Mouse (Mus musculus): ENCODE measurements around the gene Ccni. TPM values are rescaled to one million over a fixed set of nuclear protein-coding genes. Genes with fewer than 3 reads are reported as not detected.

The Ccni gene
- polyA plus RNA-seq (2015; fragmentation: Nextera tagmentation; extraction: Ambion mirVana) = 119 and 130 TPM in 2 replicates

DNA sequence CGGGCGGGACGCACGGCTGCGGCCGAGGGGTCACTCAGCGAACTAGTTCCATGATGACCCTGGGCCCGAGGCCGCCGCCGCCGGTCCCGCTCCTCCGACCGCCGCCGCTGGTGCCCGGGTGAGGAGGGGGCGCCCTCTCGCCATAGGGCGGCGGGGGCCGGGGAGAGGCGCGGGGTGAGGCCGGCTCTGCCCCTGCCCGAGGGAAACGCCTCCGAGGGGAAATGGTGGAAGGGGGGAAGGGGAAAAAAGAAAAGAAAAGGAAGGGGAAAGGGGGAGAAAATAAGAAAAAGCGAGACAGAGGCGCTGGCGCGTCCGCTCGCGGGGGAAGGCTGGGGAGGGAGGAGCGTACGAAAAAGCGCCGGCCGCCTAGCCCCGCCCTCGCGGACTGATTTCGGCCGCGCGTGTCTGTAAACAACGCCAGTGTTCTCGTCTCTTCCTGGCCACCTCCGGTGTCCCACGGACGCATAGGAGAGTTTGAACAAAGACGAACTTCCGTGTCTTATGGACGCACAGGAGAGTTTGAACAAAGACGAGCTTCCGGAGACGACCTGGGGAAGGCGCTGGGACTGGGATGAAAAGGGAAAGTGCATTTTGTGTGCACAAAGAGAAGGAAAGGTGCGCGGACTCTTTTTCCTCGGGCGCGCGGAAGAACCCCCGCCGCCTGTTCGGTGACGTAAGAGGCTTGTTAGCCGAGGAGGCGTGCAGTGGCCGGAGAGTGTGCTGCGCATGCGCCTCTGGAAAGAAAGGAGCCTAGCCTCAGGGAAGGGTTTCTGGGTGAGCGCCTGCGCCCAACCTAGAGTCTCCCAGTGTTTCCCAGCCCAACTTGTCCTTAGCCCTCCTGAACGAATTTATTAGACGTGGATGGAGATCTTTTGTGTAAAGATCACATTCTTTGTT, at the start of gene Ccni, which contains the start of gene 2010109A12Rik:
TSS of gene Ccni (minus strand) at position 387 of the 897 bp plus-strand sequence.
TSS of gene 2010109A12Rik (plus strand) at position 410 of the 897 bp plus-strand sequence.
- peaks cover 18% of the 10 kb centered on the region for H3K4me1 ChIP-seq
- under 1% methylated on average over 77 of the region's 79 CpGs for WGBS
- H3K9ac ChIP-seq = peak within 1 kb of the TSS; percentile 98
- peak within 1 kb of the TSS; percentile 90 for H3K4me3 ChIP-seq
- H3K27me3 ChIP-seq = no peaks in the 10 kb centered on the region
- H3K36me3 ChIP-seq = 0 out of 2 replicates have a peak, but pooled peaks cover 3% of the 10 kb centered on the region
- peak within 1 kb of the TSS; percentile 86 for H3K4me2 ChIP-seq
- peak within 1 kb of the TSS; percentile 95 for H3K27ac ChIP-seq
- ATAC-seq (ENCODE audit: insufficient number of reproducible peaks, insufficient read depth, low FRiP score, low TSS enrichment, low read depth) = peak; percentile 93
- H3K9me3 ChIP-seq = no peaks in the 10 kb centered on the region

DNA sequence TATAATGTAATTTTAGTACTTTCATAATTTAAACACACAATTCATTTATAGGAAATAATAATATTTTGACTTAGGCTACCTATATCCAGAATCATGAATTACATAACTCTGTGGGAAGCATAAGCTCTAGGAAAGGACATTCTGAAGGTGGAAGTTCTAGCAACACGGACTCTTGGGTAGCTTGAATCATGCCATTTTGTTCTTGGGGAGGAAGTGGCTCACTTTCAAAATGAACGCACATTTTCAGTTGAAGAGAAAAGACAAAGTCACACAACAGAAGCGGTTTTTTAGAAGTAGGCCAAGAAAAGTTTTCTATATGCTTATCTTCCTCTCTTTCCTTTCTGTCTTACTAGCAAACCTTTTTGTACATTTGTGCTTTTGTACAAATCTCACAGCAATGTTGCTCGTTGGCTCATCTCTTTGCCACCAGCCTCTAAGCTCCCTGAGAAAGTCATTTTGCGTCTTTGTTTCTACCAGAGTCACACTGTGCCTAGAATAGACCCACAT, 49.5 kb upstream of the Ccni start:
- H3K27me3 ChIP-seq = no peaks in the 10 kb centered on the region; the same call in 1 of the 2 replicates
- H3K27ac ChIP-seq = no peak overlapping the region
- no peaks in the 10 kb centered on the region for H3K9me3 ChIP-seq
- no peak overlapping the region for H3K4me3 ChIP-seq
- no peak overlapping the region for H3K9ac ChIP-seq
- no peaks in the 10 kb centered on the region for H3K4me1 ChIP-seq
- no peak for ATAC-seq (ENCODE audit: insufficient number of reproducible peaks, insufficient read depth, low FRiP score, low TSS enrichment, low read depth)
- no peaks in the 10 kb centered on the region for H3K36me3 ChIP-seq
- 87% methylated on average over 5 of the region's 5 CpGs for WGBS
- no peak overlapping the region for H3K4me2 ChIP-seq

DNA sequence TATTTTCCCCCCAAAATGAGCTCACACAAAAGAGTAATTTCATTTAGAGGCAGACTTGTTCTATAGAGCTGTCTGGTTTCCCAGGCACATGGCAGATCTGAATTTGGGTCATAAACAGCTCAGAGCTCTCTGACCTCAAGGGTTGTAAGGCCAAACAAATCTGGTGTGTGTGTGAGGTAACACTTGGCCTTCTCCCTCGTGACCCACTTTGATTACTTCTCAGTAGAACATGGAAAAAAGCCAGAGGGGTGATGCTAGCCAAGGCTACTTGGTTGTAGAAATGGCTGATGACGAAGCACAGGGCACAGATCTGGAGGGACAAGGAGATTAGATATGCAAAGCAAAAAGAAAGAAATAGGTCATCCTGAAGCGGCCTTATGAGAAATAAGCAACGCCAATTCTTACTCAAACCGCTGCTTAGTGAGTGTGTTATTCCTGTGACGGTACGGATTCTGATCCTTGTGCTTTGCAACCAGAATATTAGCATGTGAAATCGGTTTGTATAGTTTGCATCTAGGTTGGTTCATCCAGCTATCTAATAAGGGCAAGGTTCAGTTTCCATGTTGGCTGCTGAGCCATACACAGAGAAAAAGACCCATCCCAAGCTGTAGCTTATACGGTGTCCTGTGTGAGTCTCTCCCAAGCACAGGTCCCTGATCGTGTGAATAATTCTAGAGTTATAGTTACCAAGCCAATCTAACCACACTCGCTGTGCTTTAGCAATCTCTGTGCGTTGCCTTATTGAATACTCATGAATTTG, 44.9 kb upstream of the Ccni start:
- no peak overlapping the region for H3K4me2 ChIP-seq
- 84% methylated on average over 12 of the region's 12 CpGs for WGBS
- H3K27me3 ChIP-seq = no peaks in the 10 kb centered on the region; the same call in 1 of the 2 replicates
- no peaks in the 10 kb centered on the region for H3K4me1 ChIP-seq
- H3K9me3 ChIP-seq = no peaks in the 10 kb centered on the region
- no peaks in the 10 kb centered on the region for H3K36me3 ChIP-seq
- H3K27ac ChIP-seq = no peak overlapping the region
- no peak overlapping the region for H3K9ac ChIP-seq
- no peak overlapping the region for H3K4me3 ChIP-seq
- ATAC-seq (ENCODE audit: insufficient number of reproducible peaks, insufficient read depth, low FRiP score, low TSS enrichment, low read depth) = no peak

DNA sequence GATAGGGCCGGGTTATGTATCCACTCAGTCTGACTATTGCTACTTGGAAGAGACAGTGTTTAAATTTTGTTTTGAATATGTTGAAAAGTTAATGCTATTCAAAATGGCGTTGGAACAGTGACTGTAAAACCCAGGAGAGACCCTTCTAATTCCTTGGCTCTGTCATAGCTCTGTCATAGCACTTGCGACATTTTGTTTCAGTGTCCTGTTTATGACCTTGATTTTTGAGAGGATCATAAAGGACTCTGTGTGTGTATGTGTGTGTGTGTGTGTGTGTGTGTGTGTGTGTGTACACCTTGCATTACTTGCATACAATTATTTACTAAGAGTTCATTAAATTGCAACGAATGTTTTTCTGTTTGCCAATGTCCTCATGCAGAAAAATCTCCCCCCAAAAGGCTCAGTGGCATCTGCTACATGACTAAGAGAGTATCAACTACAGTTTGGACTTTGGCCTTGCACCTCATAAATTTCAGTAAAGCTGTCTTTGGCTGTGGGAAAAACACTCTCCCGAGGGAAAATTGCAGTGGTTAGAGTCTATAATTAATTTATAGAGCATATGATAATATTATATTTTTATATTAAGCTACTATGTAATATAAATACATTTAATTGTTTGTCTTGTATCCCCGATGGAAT, 43.8 kb upstream of the Ccni start:
- Histone ChIP-seq H3K9ac (no peak overlapping the region), H3K36me3 (no peaks in the 10 kb centered on the region), H3K27me3 (no peaks in the 10 kb centered on the region; the same call in 1 of the 2 replicates), H3K4me3 (no peak overlapping the region), H3K4me2 (no peak overlapping the region), H3K27ac (no peak overlapping the region), H3K9me3 (no peaks in the 10 kb centered on the region), H3K4me1 (no peaks in the 10 kb centered on the region)
- 83% methylated on average over 6 of the region's 6 CpGs for WGBS
- ATAC-seq (ENCODE audit: insufficient number of reproducible peaks, insufficient read depth, low FRiP score, low TSS enrichment, low read depth) = no peak

DNA sequence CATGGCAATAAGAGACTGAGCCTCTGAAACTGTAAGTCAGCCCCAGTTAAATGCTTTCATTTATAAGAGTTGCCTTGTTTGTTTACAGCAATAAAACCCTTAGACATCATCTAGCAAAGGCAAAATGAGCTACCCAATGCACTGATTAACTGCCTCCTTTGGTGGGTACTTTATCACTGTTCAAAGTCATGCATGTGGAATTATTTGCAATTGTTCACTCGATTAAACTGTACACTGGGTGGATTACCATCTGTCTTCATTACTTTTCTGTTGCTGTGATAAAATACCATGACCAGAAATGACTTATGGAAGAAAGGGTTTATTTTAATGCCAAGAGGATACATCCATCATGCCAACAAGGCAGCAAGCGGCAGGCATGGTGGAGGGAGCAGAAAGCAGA, 39.0 kb upstream of the Ccni start:
- ATAC-seq (ENCODE audit: insufficient number of reproducible peaks, insufficient read depth, low FRiP score, low TSS enrichment, low read depth) = no peak
- 74% methylated on average over 2 of the region's 2 CpGs for WGBS

DNA sequence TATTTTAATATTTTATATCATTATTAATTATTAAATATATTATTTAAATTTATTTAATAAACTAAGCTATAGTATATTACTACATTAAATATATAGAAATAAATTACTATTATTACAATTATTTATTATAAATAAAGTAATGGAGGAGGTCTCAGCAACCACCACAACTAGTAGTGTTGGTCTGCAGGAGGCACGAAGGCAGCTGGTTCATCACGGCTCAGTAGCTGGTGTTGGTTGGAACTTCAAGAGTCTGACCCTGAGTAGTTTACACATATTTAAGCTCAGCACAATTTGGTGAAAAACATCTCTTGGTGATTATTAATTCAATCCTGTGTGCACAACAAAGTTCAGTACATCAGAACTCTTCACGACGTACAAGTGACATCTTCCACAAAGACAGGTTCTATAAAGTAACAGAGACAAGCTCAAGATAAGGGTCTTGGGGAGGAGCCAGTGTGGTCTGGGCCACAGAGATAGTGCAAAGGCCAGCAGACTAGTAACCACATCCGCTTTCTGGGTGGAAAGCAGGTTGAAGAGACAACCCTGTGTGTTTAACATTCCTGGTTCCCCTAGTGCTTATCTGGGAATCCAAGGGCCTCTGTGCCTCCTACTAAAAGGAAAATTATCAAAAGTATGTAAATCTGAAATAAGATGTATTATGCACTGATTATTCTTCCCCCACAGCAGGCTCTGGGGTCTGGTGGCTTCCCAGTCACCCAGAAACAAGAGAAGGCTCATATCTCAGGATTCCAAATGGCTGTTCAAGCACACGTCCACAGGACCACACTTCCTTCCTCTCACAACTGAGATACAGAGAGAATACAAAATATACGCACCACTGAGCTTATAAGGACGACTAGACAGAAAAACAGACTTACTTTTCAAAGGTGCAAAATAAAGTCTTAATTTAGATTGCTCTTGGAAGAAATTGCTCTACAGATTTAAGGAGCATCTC, 33.6 kb upstream of the Ccni start:
- no peak for ATAC-seq (ENCODE audit: insufficient number of reproducible peaks, insufficient read depth, low FRiP score, low TSS enrichment, low read depth)
- WGBS = 83% methylated on average over 8 of the region's 8 CpGs
- H3K9me3 ChIP-seq = no peaks in the 10 kb centered on the region
- H3K36me3 ChIP-seq = no peaks in the 10 kb centered on the region
- H3K4me2 ChIP-seq = no peak overlapping the region
- no peak overlapping the region for H3K27ac ChIP-seq
- no peak overlapping the region for H3K9ac ChIP-seq
- no peaks in the 10 kb centered on the region for H3K27me3 ChIP-seq
- H3K4me1 ChIP-seq = no peaks in the 10 kb centered on the region
- H3K4me3 ChIP-seq = no peak overlapping the region

More for the DNA sequence above, 39.0 kb upstream of the Ccni start:
- Histone ChIP-seq H3K27me3 (no peaks in the 10 kb centered on the region), H3K9ac (no peak overlapping the region), H3K4me2 (no peak overlapping the region), H3K27ac (no peak overlapping the region), H3K36me3 (no peaks in the 10 kb centered on the region), H3K9me3 (no peaks in the 10 kb centered on the region), H3K4me3 (no peak overlapping the region), H3K4me1 (no peaks in the 10 kb centered on the region)

GRCm38 (mm10) chr5:93236541-93236940, 30.2 kb upstream of the Ccni start:
- Histone ChIP-seq H3K4me1 (peaks cover 4% of the 10 kb centered on the region; the same call in 1 of the 2 replicates), H3K36me3 (no peaks in the 10 kb centered on the region), H3K4me3 (no peak overlapping the region), H3K9ac (no peak overlapping the region), H3K4me2 (no peak overlapping the region), H3K27me3 (no peaks in the 10 kb centered on the region), H3K27ac (no peak overlapping the region), H3K9me3 (no peaks in the 10 kb centered on the region)
- WGBS = 80% methylated on average over 4 of the region's 4 CpGs
- ATAC-seq (ENCODE audit: insufficient number of reproducible peaks, insufficient read depth, low FRiP score, low TSS enrichment, low read depth) = no peak

GRCm38 (mm10) chr5:93235888-93236287, 29.6 kb upstream of the Ccni start:
- no peak overlapping the region for H3K4me3 ChIP-seq
- H3K9me3 ChIP-seq = no peaks in the 10 kb centered on the region
- no peak overlapping the region for H3K4me2 ChIP-seq
- no peaks in the 10 kb centered on the region for H3K27me3 ChIP-seq
- 86% methylated on average over 3 of the region's 3 CpGs for WGBS
- no peaks in the 10 kb centered on the region for H3K36me3 ChIP-seq
- H3K9ac ChIP-seq = no peak overlapping the region
- peaks cover 4% of the 10 kb centered on the region; the same call in 1 of the 2 replicates for H3K4me1 ChIP-seq
- H3K27ac ChIP-seq = no peak overlapping the region
- no peak for ATAC-seq (ENCODE audit: insufficient number of reproducible peaks, insufficient read depth, low FRiP score, low TSS enrichment, low read depth)

- H3K4me3 ChIP-seq = no peak overlapping the region
- peaks cover 4% of the 10 kb centered on the region; the same call in 1 of the 2 replicates for H3K4me1 ChIP-seq
- H3K9ac ChIP-seq = no peak overlapping the region
- 81% methylated on average over 2 of the region's 2 CpGs for WGBS
- ATAC-seq (ENCODE audit: insufficient number of reproducible peaks, insufficient read depth, low FRiP score, low TSS enrichment, low read depth) = no peak
- no peaks in the 10 kb centered on the region for H3K36me3 ChIP-seq
- no peaks in the 10 kb centered on the region for H3K9me3 ChIP-seq
- no peak overlapping the region for H3K4me2 ChIP-seq
- H3K27ac ChIP-seq = no peak overlapping the region
- H3K27me3 ChIP-seq = no peaks in the 10 kb centered on the region
Observed at GRCm38 (mm10) chr5:93234605-93235004, 28.3 kb upstream of the Ccni start.

DNA sequence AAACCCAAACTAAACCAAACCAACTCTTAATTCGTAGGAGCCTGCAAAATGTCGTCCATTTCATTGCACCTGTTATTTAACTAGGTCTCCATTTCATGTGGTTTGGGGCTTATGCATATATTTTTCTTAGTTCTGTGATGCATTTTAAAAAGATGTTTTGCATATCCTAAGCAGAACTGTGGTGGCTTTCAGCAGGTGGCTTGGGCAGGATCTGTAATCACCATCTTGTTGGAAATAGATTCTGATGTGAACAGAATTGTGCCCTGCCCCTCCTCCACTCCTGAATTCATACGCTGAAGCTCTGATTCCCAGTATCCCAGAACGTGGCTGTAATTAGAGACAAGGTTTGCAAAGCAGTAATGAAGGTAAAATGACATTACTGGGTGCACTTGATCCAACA, 27.8 kb upstream of the Ccni start:
- Histone ChIP-seq H3K9me3 (no peaks in the 10 kb centered on the region), H3K4me3 (no peak overlapping the region), H3K27me3 (no peaks in the 10 kb centered on the region), H3K4me1 (peaks cover 4% of the 10 kb centered on the region; the same call in 1 of the 2 replicates), H3K9ac (no peak overlapping the region), H3K36me3 (no peaks in the 10 kb centered on the region), H3K4me2 (no peak overlapping the region), H3K27ac (no peak overlapping the region)
- ATAC-seq (ENCODE audit: insufficient number of reproducible peaks, insufficient read depth, low FRiP score, low TSS enrichment, low read depth) = no peak
- 56% methylated on average over 4 of the region's 4 CpGs for WGBS

All from embryonic facial prominence, embryonic 13.5 days (tissue).